Mouse (Mus musculus) forebrain, embryonic 15.5 days (tissue): ENCODE measurements around the gene Foxp1. TPM values are rescaled to one million over a fixed set of nuclear protein-coding genes. Genes with fewer than 3 reads are reported as not detected.
A peak's percentile ranks its signal among the peaks of the same experiment; 100 is the strongest.

Source experiments
- ATAC-seq: fragments of 200-750 bp; cut with Nextera tagmentation; replicated peaks from 2 replicates; pipeline ENCODE4 v1.8.0; 2017; ENCODE audit warnings: mild to moderate bottlenecking, moderate TSS enrichment, moderate library complexity
- H3K27ac ChIP-seq: fragments of 300-500 bp; sonication (generic); replicated peaks from 2 replicates; pipeline ENCODE4 v1.5.1; 2015; ENCODE audit warnings: mild to moderate bottlenecking, inconsistent platforms
- H3K27me3 ChIP-seq: fragments of 300-500 bp; sonication (generic); 2 replicates; pipeline ENCODE4 v1.6.1; 2015; ENCODE audit warnings: inconsistent platforms
- H3K36me3 ChIP-seq: fragments of 300-500 bp; sonication (generic); 2 replicates; pipeline ENCODE4 v1.6.1; 2015; ENCODE audit warnings: mild to moderate bottlenecking, inconsistent platforms
- H3K4me1 ChIP-seq: fragments of 300-500 bp; sonication (generic); 2 replicates; pipeline ENCODE4 v1.6.1; 2015; ENCODE audit warnings: inconsistent platforms
- H3K4me2 ChIP-seq: fragments of 300-500 bp; sonication (generic); replicated peaks from 2 replicates; pipeline ENCODE4 v1.6.1; 2015; ENCODE audit warnings: mild to moderate bottlenecking, inconsistent platforms
- H3K4me3 ChIP-seq: fragments of 300-500 bp; sonication (generic); 2 replicates; pipeline ENCODE4 v1.5.1; 2015; ENCODE audit warnings: mild to moderate bottlenecking, inconsistent platforms
- H3K9ac ChIP-seq: fragments of 300-500 bp; sonication (generic); replicated peaks from 2 replicates; pipeline ENCODE4 v1.6.1; 2015; ENCODE audit warnings: mild to moderate bottlenecking, inconsistent platforms
- H3K9me3 ChIP-seq: fragments of 300-500 bp; sonication (generic); 2 replicates; pipeline ENCODE4 v1.6.1; 2016; ENCODE audit warnings: inconsistent platforms
- WGBS: fragments of 180-500 bp; shearing (Covaris S2); methylation state at CpG from one replicate; pipeline ENCODE4 v1.1.7; 2015; ENCODE audit warnings: mixed read lengths; 5-methylcytosine and 5-hydroxymethylcytosine counted together
- polyA plus RNA-seq: library from polyadenylated mRNA; unstranded; fragments of >200 nt; fragmentation: Nextera tagmentation; extraction: Ambion mirVana; gene quantifications from 2 replicates; pipeline ENCODE4 v1.2.1, GENCODE M21; 2015

Foxp1 gene
- polyA plus RNA-seq, 1 experiment from 2014 or later = 102 TPM

GRCm38 (mm10) chr6:99376721-99377120, 145.8 kb downstream of the Foxp1 start:
- Histone ChIP-seq H3K9ac (no peak overlapping the region), H3K4me1 (peaks cover 38% of the 10 kb centered on the region), H3K9me3 (no peaks in the 10 kb centered on the region), H3K4me2 (no peak overlapping the region), H3K27me3 (no peaks in the 10 kb centered on the region), H3K4me3 (no peak overlapping the region), H3K27ac (peak overlapping the region; percentile 84), H3K36me3 (no peaks in the 10 kb centered on the region)
- 73% methylated on average over 8 of the region's 8 CpGs for WGBS
- ATAC-seq = 0 out of 2 replicates have a peak, but pooled peaks have one; percentile 32

DNA sequence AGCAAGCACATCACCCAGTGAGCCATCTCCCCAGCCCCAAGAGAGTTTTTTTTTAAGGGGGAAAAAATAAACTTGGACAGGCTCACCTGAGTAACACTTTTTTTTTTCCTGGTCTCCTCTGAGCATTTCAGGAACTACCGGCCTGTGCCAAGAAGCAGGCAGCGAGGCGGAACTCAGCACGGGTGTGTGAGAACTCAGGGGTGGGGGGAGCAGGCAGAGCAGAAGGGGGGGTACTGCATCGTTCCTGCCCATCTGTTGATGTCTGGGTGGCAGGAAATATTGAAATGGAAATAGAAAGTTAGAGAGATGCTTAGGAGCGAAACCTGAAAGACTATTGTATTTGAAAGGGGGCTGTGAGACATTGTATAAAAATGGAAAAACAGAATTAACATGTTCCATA, 146.7 kb downstream of the Foxp1 start:
- Histone ChIP-seq H3K9me3 (no peaks in the 10 kb centered on the region), H3K9ac (no peak overlapping the region), H3K4me2 (no peak overlapping the region), H3K27me3 (no peaks in the 10 kb centered on the region), H3K36me3 (no peaks in the 10 kb centered on the region), H3K4me1 (peaks cover 38% of the 10 kb centered on the region), H3K4me3 (no peak overlapping the region), H3K27ac (peak overlapping the region; percentile 84)
- 27% methylated on average over 6 of the region's 6 CpGs for WGBS
- no peak for ATAC-seq

DNA sequence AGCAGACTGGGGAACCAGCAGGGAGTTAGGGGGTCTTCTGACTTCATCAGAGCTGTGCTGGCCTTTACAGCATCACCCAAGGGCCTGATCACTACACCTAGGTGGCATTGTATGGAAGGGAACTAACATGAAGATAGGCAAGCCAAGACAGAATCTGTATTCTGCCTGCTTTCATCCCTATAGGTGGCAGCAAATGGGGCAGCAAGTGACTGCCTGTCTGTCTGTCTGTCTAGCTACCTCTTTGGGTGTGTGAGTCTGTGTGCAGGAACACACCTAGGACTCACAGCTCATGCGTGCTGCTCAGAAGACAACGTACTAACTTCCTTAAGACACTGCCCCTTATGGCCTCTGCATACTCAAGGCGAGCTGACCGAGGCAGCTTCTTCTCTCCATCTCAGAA, 147.1 kb downstream of the Foxp1 start:
- H3K27me3 ChIP-seq = no peaks in the 10 kb centered on the region
- H3K4me2 ChIP-seq = no peak overlapping the region
- H3K27ac ChIP-seq = peak overlapping the region; percentile 84
- peaks cover 38% of the 10 kb centered on the region for H3K4me1 ChIP-seq
- no peak overlapping the region for H3K9ac ChIP-seq
- H3K36me3 ChIP-seq = no peaks in the 10 kb centered on the region
- ATAC-seq = 0 out of 2 replicates have a peak, but pooled peaks have one; percentile 18
- WGBS = 77% methylated on average over 4 of the region's 4 CpGs
- H3K9me3 ChIP-seq = no peaks in the 10 kb centered on the region
- no peak overlapping the region for H3K4me3 ChIP-seq

DNA sequence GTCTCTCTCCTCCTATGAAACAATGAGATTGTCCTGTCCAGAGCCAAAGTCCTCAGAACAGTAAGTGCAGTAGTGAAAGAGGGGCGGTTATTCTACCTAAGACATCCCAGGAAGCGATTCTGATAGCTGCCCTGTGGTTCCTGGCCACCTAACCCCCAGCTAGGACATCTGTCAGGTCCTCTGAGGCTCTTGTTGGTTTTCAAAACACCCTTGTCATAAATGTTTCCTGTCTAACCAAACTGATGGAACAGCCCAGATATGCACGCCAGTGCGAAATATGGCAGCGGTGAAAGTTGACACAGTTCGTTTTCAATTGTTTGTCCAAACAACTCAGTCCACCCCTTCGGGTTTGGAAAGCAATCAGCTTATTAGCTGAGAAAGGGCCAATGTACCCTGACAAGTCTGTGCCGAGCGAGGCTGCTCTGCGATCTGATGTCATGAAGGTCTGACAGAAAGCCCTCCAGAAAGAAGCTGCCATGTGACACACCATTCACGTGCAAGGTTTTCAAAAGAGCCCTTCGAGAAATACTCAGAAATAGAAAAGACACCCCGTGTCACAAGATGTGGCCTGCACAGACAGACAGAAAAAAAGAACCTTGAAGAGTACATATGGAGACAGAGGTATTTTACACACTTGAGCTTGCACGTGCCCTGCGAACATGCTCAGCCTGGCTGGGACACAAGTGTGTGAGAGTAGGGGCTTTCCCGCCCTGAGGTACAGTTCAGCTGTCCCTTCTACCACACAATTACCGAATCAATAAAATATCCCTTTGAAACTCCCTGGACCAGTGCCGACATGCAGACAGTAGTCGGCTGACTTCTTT, 147.9 kb downstream of the Foxp1 start:
- H3K4me1 ChIP-seq = peaks cover 38% of the 10 kb centered on the region
- H3K27me3 ChIP-seq = no peaks in the 10 kb centered on the region
- H3K9me3 ChIP-seq = no peaks in the 10 kb centered on the region
- no peak overlapping the region; the same call in 1 of the 2 replicates for H3K9ac ChIP-seq
- 0 out of 2 replicates have a peak, but pooled peaks have one; percentile 30 for ATAC-seq
- no peak overlapping the region for H3K4me2 ChIP-seq
- WGBS = 46% methylated on average over 19 of the region's 19 CpGs
- H3K36me3 ChIP-seq = no peaks in the 10 kb centered on the region
- no peak overlapping the region for H3K4me3 ChIP-seq
- no peak overlapping the region for H3K27ac ChIP-seq

DNA sequence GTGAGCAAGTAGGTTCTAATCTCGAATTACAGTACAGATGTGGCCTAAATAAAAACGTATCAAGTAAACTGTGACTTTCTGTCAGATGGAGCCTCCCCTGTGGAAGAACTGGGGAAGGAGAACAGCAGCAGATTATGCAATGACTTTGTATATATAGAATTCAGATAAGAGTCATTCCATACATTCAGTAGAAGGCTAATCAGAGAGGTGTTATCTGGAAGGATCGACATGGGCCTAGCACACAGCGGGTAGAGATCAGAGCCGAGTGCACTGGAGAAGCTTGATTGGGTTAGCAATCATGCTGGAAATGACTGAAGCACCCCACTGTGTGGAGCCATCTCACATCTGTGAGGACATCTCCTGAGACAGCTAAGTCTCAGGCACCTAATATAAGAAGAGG, 150.1 kb downstream of the Foxp1 start:
- no peak for ATAC-seq
- H3K27me3 ChIP-seq = no peaks in the 10 kb centered on the region
- H3K9ac ChIP-seq = no peak overlapping the region
- H3K4me2 ChIP-seq = no peak overlapping the region
- no peak overlapping the region for H3K4me3 ChIP-seq
- no peaks in the 10 kb centered on the region for H3K36me3 ChIP-seq
- H3K4me1 ChIP-seq = peaks cover 34% of the 10 kb centered on the region
- WGBS = 92% methylated on average over 5 of the region's 5 CpGs
- H3K9me3 ChIP-seq = no peaks in the 10 kb centered on the region
- H3K27ac ChIP-seq = no peak overlapping the region

- Histone ChIP-seq H3K9me3 (no peaks in the 10 kb centered on the region), H3K4me2 (no peak overlapping the region), H3K27me3 (no peaks in the 10 kb centered on the region), H3K36me3 (no peaks in the 10 kb centered on the region), H3K4me1 (peaks cover 30% of the 10 kb centered on the region), H3K27ac (no peak overlapping the region), H3K4me3 (no peak overlapping the region), H3K9ac (no peak overlapping the region)
- 91% methylated on average over 6 of the region's 6 CpGs for WGBS
- no peak for ATAC-seq
These were observed 150.5 kb downstream of the Foxp1 start for GRCm38 (mm10) chr6:99372016-99372415.

GRCm38 (mm10) chr6:99369931-99370330, 152.6 kb downstream of the Foxp1 start:
- ATAC-seq = no peak
- Histone ChIP-seq H3K4me1 (peaks cover 9% of the 10 kb centered on the region), H3K4me2 (no peak overlapping the region), H3K9ac (no peak overlapping the region), H3K27me3 (no peaks in the 10 kb centered on the region), H3K27ac (no peak overlapping the region), H3K4me3 (no peak overlapping the region), H3K36me3 (no peaks in the 10 kb centered on the region), H3K9me3 (no peaks in the 10 kb centered on the region)
- 82% methylated on average over 2 of the region's 2 CpGs for WGBS

DNA sequence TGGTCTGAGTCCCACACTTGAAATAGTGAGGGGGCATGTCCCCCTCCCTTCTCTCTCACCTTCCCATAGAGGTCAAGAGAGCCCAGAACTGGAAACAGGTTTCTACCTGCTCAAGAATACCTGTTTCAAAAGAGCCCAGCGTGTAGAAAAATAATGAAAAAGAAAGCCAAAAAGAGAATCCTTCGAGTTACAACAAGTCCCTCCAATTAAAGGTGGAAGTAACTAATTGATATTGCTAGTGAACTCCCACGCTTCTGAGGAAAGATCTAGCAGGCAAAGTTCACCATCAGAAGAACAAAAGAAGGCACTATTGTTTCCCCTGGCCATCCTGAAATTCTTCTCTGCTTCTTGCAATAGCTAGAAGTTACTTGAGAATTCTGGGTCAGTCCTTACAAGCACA, 153.4 kb downstream of the Foxp1 start:
- peaks cover 6% of the 10 kb centered on the region; the same call in 1 of the 2 replicates for H3K4me1 ChIP-seq
- H3K27ac ChIP-seq = no peak overlapping the region
- WGBS = 81% methylated on average over 3 of the region's 3 CpGs
- H3K4me2 ChIP-seq = no peak overlapping the region
- no peaks in the 10 kb centered on the region for H3K36me3 ChIP-seq
- ATAC-seq = no peak
- H3K4me3 ChIP-seq = no peak overlapping the region
- H3K9me3 ChIP-seq = no peaks in the 10 kb centered on the region
- no peak overlapping the region for H3K9ac ChIP-seq
- no peaks in the 10 kb centered on the region for H3K27me3 ChIP-seq

- no peak for ATAC-seq
- Histone ChIP-seq H3K27me3 (no peaks in the 10 kb centered on the region), H3K4me2 (no peak overlapping the region), H3K27ac (no peak overlapping the region), H3K36me3 (no peaks in the 10 kb centered on the region), H3K9me3 (no peaks in the 10 kb centered on the region), H3K4me3 (no peak overlapping the region), H3K4me1 (peaks cover 4% of the 10 kb centered on the region; the same call in 1 of the 2 replicates), H3K9ac (no peak overlapping the region)
- 90% methylated on average over 4 of the region's 4 CpGs for WGBS
These were observed 154.3 kb downstream of the Foxp1 start for GRCm38 (mm10) chr6:99368118-99368753.

GRCm38 (mm10) chr6:99364545-99364944, 158.0 kb downstream of the Foxp1 start:
- Histone ChIP-seq H3K4me1 (peaks cover 4% of the 10 kb centered on the region; the same call in 1 of the 2 replicates), H3K9me3 (no peaks in the 10 kb centered on the region), H3K27me3 (no peaks in the 10 kb centered on the region), H3K4me3 (no peak overlapping the region), H3K27ac (peak overlapping the region; percentile 67), H3K36me3 (no peaks in the 10 kb centered on the region), H3K9ac (no peak overlapping the region), H3K4me2 (no peak overlapping the region)
- WGBS = 54% methylated on average over 6 of the region's 6 CpGs
- ATAC-seq = no peak

DNA sequence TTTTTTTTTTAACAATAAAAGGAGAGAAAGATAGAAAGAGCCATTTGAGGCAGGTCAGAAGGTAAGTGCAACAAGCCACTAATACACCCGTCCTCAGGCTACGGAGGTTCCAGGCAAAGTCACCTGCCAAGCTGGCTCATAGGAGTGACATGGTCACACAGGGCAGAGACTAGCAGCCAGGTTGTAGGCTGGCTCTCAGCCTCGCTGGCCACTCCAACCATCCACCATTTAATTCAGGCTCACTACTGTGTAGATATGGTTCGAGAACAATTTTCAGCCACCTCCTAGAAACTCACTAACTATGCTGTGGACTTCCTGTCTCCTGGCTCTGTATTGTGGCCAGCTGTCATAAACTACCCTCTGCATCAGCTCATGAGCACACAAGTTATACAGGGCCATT, 161.9 kb downstream of the Foxp1 start:
- no peak for ATAC-seq
- no peaks in the 10 kb centered on the region for H3K9me3 ChIP-seq
- no peak overlapping the region for H3K27ac ChIP-seq
- no peak overlapping the region for H3K9ac ChIP-seq
- H3K36me3 ChIP-seq = no peaks in the 10 kb centered on the region
- no peaks in the 10 kb centered on the region for H3K27me3 ChIP-seq
- H3K4me3 ChIP-seq = no peak overlapping the region
- peaks cover 4% of the 10 kb centered on the region; the same call in 1 of the 2 replicates for H3K4me1 ChIP-seq
- 93% methylated on average over 4 of the region's 4 CpGs for WGBS
- no peak overlapping the region for H3K4me2 ChIP-seq

DNA sequence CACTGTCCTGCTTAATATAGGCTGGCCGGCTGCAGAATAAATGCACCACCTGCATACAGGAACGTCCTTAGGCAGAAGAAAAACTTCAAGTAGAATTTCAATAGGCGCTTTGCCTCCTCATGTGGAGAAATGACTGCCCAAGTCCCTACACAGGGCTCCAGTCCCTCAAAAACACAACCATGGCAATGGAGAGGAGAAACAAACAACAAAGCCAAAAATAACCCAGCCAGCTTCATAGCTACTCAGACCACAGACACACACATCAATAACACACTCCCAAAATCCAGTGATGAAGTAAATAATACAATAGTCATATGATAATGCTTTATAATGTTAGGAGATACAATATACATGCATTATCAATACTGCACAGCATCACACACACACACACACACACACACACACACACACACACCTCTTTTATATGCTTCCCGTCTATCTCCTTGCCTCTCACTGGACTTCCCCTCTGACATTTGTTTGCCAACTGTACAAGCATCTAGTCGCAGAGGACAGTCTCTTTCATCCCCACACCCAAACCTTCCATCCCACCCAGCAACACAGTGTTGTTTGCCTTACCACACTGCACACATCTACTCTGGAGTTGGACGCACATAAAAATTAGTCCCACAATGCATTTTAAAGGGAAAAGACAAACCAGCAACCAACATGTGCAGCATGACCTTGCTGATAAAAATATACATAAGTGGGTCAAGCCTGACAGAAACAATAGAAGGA, 162.6 kb downstream of the Foxp1 start:
- H3K4me3 ChIP-seq = no peak overlapping the region
- 81% methylated on average over 6 of the region's 6 CpGs for WGBS
- no peak overlapping the region for H3K9ac ChIP-seq
- H3K9me3 ChIP-seq = no peaks in the 10 kb centered on the region
- no peaks in the 10 kb centered on the region for H3K27me3 ChIP-seq
- H3K4me2 ChIP-seq = no peak overlapping the region
- H3K27ac ChIP-seq = no peak overlapping the region
- peaks cover 7% of the 10 kb centered on the region; the same call in 1 of the 2 replicates for H3K4me1 ChIP-seq
- no peak for ATAC-seq
- H3K36me3 ChIP-seq = no peaks in the 10 kb centered on the region
